Mouse (Mus musculus) MEL (cell line): Measurements from ENCODE around the gene Srsf3. TPM values are rescaled to one million over a fixed set of nuclear protein-coding genes. Genes with fewer than 3 reads are reported as not detected.

Source experiments
- DNase-seq: peaks from one replicate; pipeline ENCODE4 v3.0.0; 2011; ENCODE audit warnings: low read depth, low spot score
- H3K27ac ChIP-seq: 2 replicates; pipeline ENCODE4 v1.5.1; 2012; ENCODE audit warnings: low read depth, mild to moderate bottlenecking, control low read depth, low read length, moderate library complexity; ENCODE audit not compliant: control insufficient read depth
- H3K27me3 ChIP-seq, 2 experiments: fragments of 150-350 bp in 1 of 2; sonication (generic) in 1 of 2; 2 replicates each; pipeline ENCODE4 v1.6.1; 2012; ENCODE audit warnings: low read length in 2 of 2, mild to moderate bottlenecking in 2 of 2, improper control_type of control experiment in 1 of 2, moderate library complexity in 1 of 2; ENCODE audit not compliant: insufficient read depth in 2 of 2, control insufficient read depth in 1 of 2
- H3K36me3 ChIP-seq, 2 experiments: 2 replicates each; pipeline ENCODE4 v1.6.1; 2012 to 2014; ENCODE audit warnings: low read length in 2 of 2, improper control_type of control experiment in 1 of 2, inconsistent platforms in 1 of 2, mild to moderate bottlenecking in 1 of 2; ENCODE audit not compliant: insufficient read depth in 2 of 2, control insufficient read depth in 1 of 2
- H3K4me1 ChIP-seq, 2 experiments: fragments of 150-350 bp in 1 of 2; sonication (generic) in 1 of 2; 2 replicates each; pipeline ENCODE4 v1.6.1; 2012; ENCODE audit warnings: low read length in 2 of 2, improper control_type of control experiment in 1 of 2, mild to moderate bottlenecking in 1 of 2; ENCODE audit not compliant: insufficient read depth in 2 of 2, control insufficient read depth in 1 of 2
- H3K4me3 ChIP-seq, 2 experiments: fragments of 150-350 bp in 1 of 2; sonication (generic) in 1 of 2; 2 replicates each; pipeline ENCODE4 v1.5.1; 2012; ENCODE audit warnings: low read depth in 2 of 2, low read length in 2 of 2, mild to moderate bottlenecking in 2 of 2, moderate library complexity in 2 of 2, control low read depth in 1 of 2, improper control_type of control experiment in 1 of 2; ENCODE audit not compliant: control insufficient read depth in 1 of 2, insufficient read depth in 1 of 2
- H3K79me2 ChIP-seq: 2 replicates; pipeline ENCODE4 v1.6.1; 2012; ENCODE audit warnings: mild to moderate bottlenecking, low read length, moderate library complexity; ENCODE audit not compliant: control insufficient read depth, poor library complexity, insufficient read depth
- H3K9ac ChIP-seq: 2 replicates; pipeline ENCODE4 v1.6.1; 2012; ENCODE audit warnings: low read depth, mild to moderate bottlenecking, control low read depth, low read length, moderate library complexity; ENCODE audit not compliant: control insufficient read depth, poor library complexity, severe bottlenecking
- H3K9me3 ChIP-seq: fragments of 150-350 bp; sonication (generic); replicated peaks from 2 replicates; pipeline ENCODE4 v1.6.1; 2012; ENCODE audit warnings: mild to moderate bottlenecking, low read length, improper control_type of control experiment, moderate library complexity; ENCODE audit not compliant: insufficient read depth
- CHD2 ChIP-seq: IDR thresholded peaks from 2 replicates; pipeline ENCODE4 v1.6.1; 2011; ENCODE audit warnings: low read length, improper control_type of control experiment
- CTCF ChIP-seq, 3 experiments: IDR thresholded peaks in 2 of 3; conservative IDR thresholded peaks in 1 of 3; 2 replicates each; pipeline ENCODE4 v1.5.1; 2011 to 2012; ENCODE audit warnings: low read length in 3 of 3, low read depth in 2 of 3, mild to moderate bottlenecking in 2 of 3, improper control_type of control experiment in 1 of 3, inconsistent platforms in 1 of 3, mixed read lengths in 1 of 3, moderate library complexity in 1 of 3; ENCODE audit not compliant: control insufficient read depth in 1 of 3, insufficient read depth in 1 of 3, poor library complexity in 1 of 3, severe bottlenecking in 1 of 3
- E2F4 ChIP-seq: IDR thresholded peaks from 2 replicates; pipeline ENCODE4 v1.6.1; 2011; ENCODE audit warnings: low read depth, low read length, improper control_type of control experiment, borderline replicate concordance
- ELF1 ChIP-seq: IDR thresholded peaks from 2 replicates; pipeline ENCODE4 v1.6.1; 2014; ENCODE audit warnings: low read depth, mild to moderate bottlenecking, inconsistent platforms, low read length, improper control_type of control experiment, moderate library complexity
- ETS1 ChIP-seq: IDR thresholded peaks from 2 replicates; pipeline ENCODE4 v1.6.1; 2012; ENCODE audit warnings: low read depth, mild to moderate bottlenecking, inconsistent platforms, low read length, improper control_type of control experiment, moderate library complexity
- GATA1 ChIP-seq: IDR thresholded peaks from 2 replicates; pipeline ENCODE4 v1.6.1; 2011; ENCODE audit warnings: low read depth, low read length, improper control_type of control experiment
- HCFC1 ChIP-seq: IDR thresholded peaks from 2 replicates; pipeline ENCODE4 v1.6.1; 2012; ENCODE audit warnings: low read depth, mild to moderate bottlenecking, inconsistent platforms, low read length, improper control_type of control experiment, moderate library complexity
- MAFK ChIP-seq: IDR thresholded peaks from 2 replicates; pipeline ENCODE4 v1.6.1; 2011; ENCODE audit warnings: low read depth, mild to moderate bottlenecking, low read length, improper control_type of control experiment, borderline replicate concordance
- MAZ ChIP-seq: IDR thresholded peaks from 2 replicates; pipeline ENCODE4 v1.6.1; 2012; ENCODE audit warnings: low read depth, mild to moderate bottlenecking, inconsistent platforms, low read length, improper control_type of control experiment
- MEF2A ChIP-seq: IDR thresholded peaks from 2 replicates; pipeline ENCODE4 v1.6.1; 2014; ENCODE audit warnings: low read depth, mild to moderate bottlenecking, inconsistent platforms, low read length, improper control_type of control experiment; ENCODE audit not compliant: poor library complexity, insufficient replicate concordance, severe bottlenecking; ENCODE audit errors: extremely low read depth
- MXI1 ChIP-seq: IDR thresholded peaks from 2 replicates; pipeline ENCODE4 v1.6.1; 2011; ENCODE audit warnings: mild to moderate bottlenecking, low read depth, low read length, improper control_type of control experiment
- NRF1 ChIP-seq: IDR thresholded peaks from 2 replicates; pipeline ENCODE4 v1.6.1; 2014; ENCODE audit warnings: low read depth, mild to moderate bottlenecking, inconsistent platforms, low read length, improper control_type of control experiment, moderate library complexity; ENCODE audit not compliant: poor library complexity, insufficient read depth, severe bottlenecking
- POLR2AphosphoS5 ChIP-seq: IDR thresholded peaks from 2 replicates; pipeline ENCODE4 v1.6.1; 2012; ENCODE audit warnings: low read depth, borderline replicate concordance, mild to moderate bottlenecking, inconsistent platforms, low read length, moderate library complexity, mixed read lengths
- RAD21 ChIP-seq: IDR thresholded peaks from 2 replicates; pipeline ENCODE4 v1.6.1; 2011; ENCODE audit warnings: mild to moderate bottlenecking, low read depth, low read length, improper control_type of control experiment
- SMC3 ChIP-seq: IDR thresholded peaks from 2 replicates; pipeline ENCODE4 v1.6.1; 2011; ENCODE audit warnings: low read depth, low read length, improper control_type of control experiment
- TAL1 ChIP-seq: IDR thresholded peaks from 2 replicates; pipeline ENCODE4 v1.6.1; 2012; ENCODE audit warnings: mild to moderate bottlenecking, inconsistent platforms, low read length, moderate library complexity, mixed read lengths
- TBP ChIP-seq: IDR thresholded peaks from 2 replicates; pipeline ENCODE4 v1.8.0; 2011; ENCODE audit warnings: low read depth, low read length, improper control_type of control experiment
- TCF12 ChIP-seq: IDR thresholded peaks from 2 replicates; pipeline ENCODE4 v1.6.1; 2014; ENCODE audit warnings: low read depth, mild to moderate bottlenecking, inconsistent platforms, low read length, improper control_type of control experiment, moderate library complexity
- UBTF ChIP-seq: IDR thresholded peaks from 2 replicates; pipeline ENCODE4 v1.6.1; 2012; ENCODE audit warnings: low read depth, mild to moderate bottlenecking, inconsistent platforms, low read length, improper control_type of control experiment, moderate library complexity, borderline replicate concordance; ENCODE audit not compliant: insufficient read depth
- USF1 ChIP-seq: IDR thresholded peaks from 2 replicates; pipeline ENCODE4 v1.6.1; 2014; ENCODE audit warnings: low read depth, mild to moderate bottlenecking, inconsistent platforms, low read length, improper control_type of control experiment, moderate library complexity
- ZC3H11A ChIP-seq: IDR thresholded peaks from 2 replicates; pipeline ENCODE4 v1.6.1; 2012; ENCODE audit warnings: low read depth, mild to moderate bottlenecking, inconsistent platforms, low read length, improper control_type of control experiment
- ZKSCAN1 ChIP-seq: IDR thresholded peaks from 2 replicates; pipeline ENCODE4 v1.6.1; 2012; ENCODE audit warnings: low read depth, mild to moderate bottlenecking, inconsistent platforms, low read length, improper control_type of control experiment, moderate library complexity
- ZMIZ1 ChIP-seq: IDR thresholded peaks from 2 replicates; pipeline ENCODE4 v1.6.1; 2012; ENCODE audit warnings: low read depth, mild to moderate bottlenecking, inconsistent platforms, low read length, improper control_type of control experiment, moderate library complexity
- polyA plus RNA-seq, 2 experiments: library from polyadenylated mRNA; stranded (reverse) in 1 of 2; unstranded in 1 of 2; fragments of >175 nt in 1 of 2; fragments of >200 nt in 1 of 2; gene quantifications; 2 replicates each; pipeline versions ENCODE4 v1.2.1 to v1.2.4; 2012; ENCODE audit warnings: low replicate concordance in 2 of 2, low read depth in 1 of 2; ENCODE audit not compliant: insufficient read length in 2 of 2, insufficient read depth in 1 of 2, missing spikeins in 1 of 2
- total RNA-seq: library from RNA; depleted of rRNA; stranded (reverse); fragments of 300-350 nt; gene quantifications from 2 replicates; pipeline ENCODE4 v1.2.3, GENCODE M21; 2012

Gene Srsf3
- total and polyA plus RNA-seq, 3 experiments: 326 to 556 (median 367) TPM

DNA sequence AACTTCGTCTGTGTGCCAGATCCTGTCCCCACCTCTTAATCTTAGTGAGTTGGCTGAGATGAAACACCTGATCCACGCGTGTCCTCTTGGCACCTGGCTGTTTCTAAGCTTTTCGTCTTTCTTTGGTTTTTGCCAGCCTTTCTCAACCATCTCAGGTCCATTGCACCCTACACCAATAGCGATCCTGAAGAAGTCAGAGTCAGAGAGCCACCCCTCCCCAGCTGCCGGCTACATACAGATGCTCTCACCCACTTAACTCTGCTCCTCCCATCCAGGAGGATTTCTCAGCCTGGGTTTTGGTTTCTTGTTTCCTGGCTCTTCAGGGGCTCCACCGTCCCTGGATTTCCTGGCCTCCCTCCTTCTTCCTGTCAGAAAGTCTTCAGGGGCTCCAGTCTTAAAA lies 13.0 kb upstream of the Srsf3 start:
- Histone ChIP-seq H3K36me3 (peaks cover 0 to 3% of the 10 kb centered on the region in 2 experiments; a peak in 2 of 4 replicates), H3K4me1 (no peaks in the 10 kb centered on the region)

DNA sequence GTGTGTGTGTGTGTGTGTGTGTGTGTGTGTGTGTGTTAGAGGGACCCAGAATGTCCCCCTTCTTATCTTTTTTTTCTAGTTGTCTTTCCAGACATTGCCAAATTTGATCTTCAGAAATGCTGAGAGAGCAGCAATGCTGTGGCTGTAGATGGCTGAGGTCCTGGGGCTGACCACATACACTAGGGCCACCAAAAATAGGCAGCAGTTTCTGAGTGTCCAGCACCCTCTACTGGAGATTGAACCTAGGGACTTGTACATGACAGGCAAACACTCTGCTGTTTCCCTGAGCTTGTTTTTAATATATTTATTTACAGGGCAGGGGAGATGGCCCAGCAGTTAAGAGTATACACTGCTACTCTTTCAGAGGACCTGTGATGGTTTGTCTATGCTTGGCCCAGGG lies 12.0 kb upstream of the Srsf3 start:
- H3K9me3 ChIP-seq: no peaks in the 10 kb centered on the region
- H3K4me3 ChIP-seq: no peak overlapping the region
- no peak overlapping the region for H3K27ac ChIP-seq
- H3K9ac ChIP-seq: no peak overlapping the region
- TF ChIP-seq TCF12: no peak
- peak in 1 of 3 experiments; percentile 12; a peak in 1 of 6 replicates for TF ChIP-seq CTCF (IDR thresholded peaks at IDR 0.05 in 2 of 3, conservative IDR thresholded peaks at IDR 0.05 in 1 of 3; ENCODE audit: control insufficient read depth in 1 of 3, insufficient read depth in 1 of 3, low read depth in 2 of 3, low read length in 3 of 3, poor library complexity in 1 of 3, severe bottlenecking in 1 of 3)
- DNase-seq: no peak
- no peaks in the 10 kb centered on the region for H3K27me3 ChIP-seq
- H3K36me3 ChIP-seq: peaks cover 0 to 6% of the 10 kb centered on the region in 2 experiments; a peak in 2 of 4 replicates
- no peaks in the 10 kb centered on the region for H3K79me2 ChIP-seq
- no peaks in the 10 kb centered on the region for H3K4me1 ChIP-seq

More for the DNA sequence above, 13.0 kb upstream of the Srsf3 start:
- H3K4me3 ChIP-seq: no peak overlapping the region
- no peak overlapping the region for H3K27ac ChIP-seq
- H3K79me2 ChIP-seq: no peaks in the 10 kb centered on the region
- no peaks in the 10 kb centered on the region for H3K27me3 ChIP-seq
- H3K9me3 ChIP-seq: no peaks in the 10 kb centered on the region
- TF ChIP-seq SMC3 (no peak), POLR2AphosphoS5 (no peak), TBP (no peak), HCFC1 (no peak), ETS1 (no peak), MAFK (no peak), USF1 (no peak), ZKSCAN1 (no peak), RAD21 (no peak), ZMIZ1 (no peak), TCF12 (no peak), MAZ (no peak), ELF1 (no peak)
- no peak overlapping the region for H3K9ac ChIP-seq
- no peak for DNase-seq

DNA sequence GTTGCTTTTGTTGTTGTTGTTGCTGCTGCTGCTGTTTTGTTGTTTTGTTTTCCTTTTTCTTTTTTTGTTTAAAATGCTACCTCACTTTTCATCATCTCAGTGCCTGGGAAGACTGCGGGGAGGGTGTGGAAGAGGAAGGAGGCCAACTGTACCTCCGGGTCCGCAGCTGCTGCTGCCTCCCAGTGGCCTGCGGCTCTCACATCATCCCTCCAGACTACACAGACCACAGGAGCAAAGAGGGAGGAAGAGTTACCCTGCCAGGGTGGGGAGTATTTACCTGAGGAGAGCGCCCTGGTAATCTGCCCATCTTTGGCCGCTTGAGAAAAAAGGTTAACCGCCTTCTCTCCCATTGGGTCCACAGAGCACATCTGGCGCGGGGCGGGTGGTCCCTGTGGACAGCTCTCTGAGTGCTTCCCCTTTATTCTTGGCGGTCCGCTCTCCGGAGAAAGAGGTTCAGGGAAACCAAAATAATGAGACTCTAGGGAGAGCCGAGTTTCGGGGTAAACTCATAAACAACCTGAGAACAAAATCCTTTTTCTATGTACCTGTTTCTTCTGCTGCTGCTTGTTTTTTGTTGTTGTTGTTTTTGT lies 10.1 kb upstream of the Srsf3 start:
- Histone ChIP-seq H3K27ac (no peak overlapping the region), H3K4me3 (peak overlapping the region; percentile 27 to 38), H3K79me2 (no peaks in the 10 kb centered on the region), H3K4me1 (no peaks in the 10 kb centered on the region), H3K36me3 (peaks cover 0 to 6% of the 10 kb centered on the region in 2 experiments; a peak in 2 of 4 replicates), H3K27me3 (no peaks in the 10 kb centered on the region), H3K9me3 (no peaks in the 10 kb centered on the region), H3K9ac (peak overlapping the region; percentile 21)
- peak; percentile 52 for DNase-seq
- TF ChIP-seq RAD21 (peak; percentile 19), CHD2 (no peak), ZC3H11A (peak; percentile 16), GATA1 (no peak), CTCF (IDR thresholded peaks at IDR 0.05 in 2 of 3, conservative IDR thresholded peaks at IDR 0.05 in 1 of 3; ENCODE audit: control insufficient read depth in 1 of 3, insufficient read depth in 1 of 3, low read depth in 2 of 3, low read length in 3 of 3, poor library complexity in 1 of 3, severe bottlenecking in 1 of 3) (peak; percentile 19 to 66 (median 64); a peak in 4 of 6 replicates), TAL1 (no peak), TBP (0 out of 2 replicates have a peak, but pooled peaks have one; percentile 21), E2F4 (no peak), MAFK (no peak), MXI1 (no peak), HCFC1 (no peak), UBTF (no peak), MEF2A (no peak), NRF1 (no peak)
